Mouse (Mus musculus): ENCODE data around the gene D630039A03Rik.
"Not testable (repeated sequence)": the region's sequence is repeated elsewhere in the genome, so short reads cannot be mapped to it uniquely, and the experiment has no call there.

D630039A03Rik gene

GRCm38 (mm10) chr4:57888978-57889377 lies 27.1 kb downstream of the D630039A03Rik start:
- DNase-seq (ENCODE audit: inconsistent ontology term): not testable (repeated sequence)

- DNase-seq (ENCODE audit: inconsistent ontology term): no peak
Measured at GRCm38 (mm10) chr4:57888246-57888645, 27.9 kb downstream of the D630039A03Rik start.

- DNase-seq (ENCODE audit: inconsistent ontology term): no peak
Measured at GRCm38 (mm10) chr4:57886888-57887230, 29.2 kb downstream of the D630039A03Rik start.

GRCm38 (mm10) chr4:57886066-57886887 lies 29.8 kb downstream of the D630039A03Rik start:
- peak; percentile 71 for DNase-seq (ENCODE audit: inconsistent ontology term)

GRCm38 (mm10) chr4:57885186-57885585 lies 30.9 kb downstream of the D630039A03Rik start:
- no peak for DNase-seq (ENCODE audit: inconsistent ontology term)

- DNase-seq (ENCODE audit: inconsistent ontology term): no peak
Measured at GRCm38 (mm10) chr4:57884511-57884910, 31.6 kb downstream of the D630039A03Rik start.

GRCm38 (mm10) chr4:57883520-57884421 lies 32.3 kb downstream of the D630039A03Rik start:
- DNase-seq (ENCODE audit: inconsistent ontology term): peak; percentile 52

GRCm38 (mm10) chr4:57879804-57880357 lies 36.2 kb downstream of the D630039A03Rik start:
- DNase-seq (ENCODE audit: inconsistent ontology term): peak; percentile 41

- DNase-seq (ENCODE audit: inconsistent ontology term): no peak
Measured at GRCm38 (mm10) chr4:57879137-57879536, 37.0 kb downstream of the D630039A03Rik start.

- DNase-seq (ENCODE audit: inconsistent ontology term): no peak
Measured at GRCm38 (mm10) chr4:57867454-57867853, 48.6 kb downstream of the D630039A03Rik start.

GRCm38 (mm10) chr4:57866990-57867389 lies 49.1 kb downstream of the D630039A03Rik start:
- DNase-seq (ENCODE audit: inconsistent ontology term): no peak

- DNase-seq (ENCODE audit: inconsistent ontology term): peak; percentile 58
Measured at GRCm38 (mm10) chr4:57866088-57866487, 50.0 kb downstream of the D630039A03Rik start.

- DNase-seq (ENCODE audit: inconsistent ontology term): no peak
Measured at GRCm38 (mm10) chr4:57862269-57862986, 53.7 kb downstream of the D630039A03Rik start.

- DNase-seq (ENCODE audit: inconsistent ontology term): no peak
Measured at GRCm38 (mm10) chr4:57861856-57862255, 54.2 kb downstream of the D630039A03Rik start.

GRCm38 (mm10) chr4:57861166-57861565 lies 54.9 kb downstream of the D630039A03Rik start:
- DNase-seq (ENCODE audit: inconsistent ontology term): no peak

- no peak for DNase-seq (ENCODE audit: inconsistent ontology term)
Measured at GRCm38 (mm10) chr4:57860204-57860611, 55.9 kb downstream of the D630039A03Rik start.

Data from Muller cell, postnatal 12 days (primary cell).